Mouse (Mus musculus): ENCODE results near the gene Arhgap44. TPM values are rescaled to one million over a fixed set of nuclear protein-coding genes. Genes with fewer than 3 reads are reported as not detected.

Gene Arhgap44
- total RNA-seq, 2 experiments from 2014 or later = 8.3 to 10.6 TPM

GRCm38 (mm10) chr11:65006047-65006446, 156.7 kb downstream of the Arhgap44 start:
- no peak for DNase-seq

GRCm38 (mm10) chr11:65004836-65005235, 157.9 kb downstream of the Arhgap44 start:
- DNase-seq = peak; percentile 44 to 52

GRCm38 (mm10) chr11:65003611-65004010, 159.2 kb downstream of the Arhgap44 start:
- peak; percentile 38 to 62 for DNase-seq

- DNase-seq = no peak
These were observed 161.0 kb downstream of the Arhgap44 start for GRCm38 (mm10) chr11:65001729-65002128.

GRCm38 (mm10) chr11:64999685-65000084, 163.1 kb downstream of the Arhgap44 start:
- DNase-seq = no peak

GRCm38 (mm10) chr11:64998439-64998838, 164.3 kb downstream of the Arhgap44 start:
- DNase-seq = no peak

GRCm38 (mm10) chr11:64988556-64988955, 174.2 kb downstream of the Arhgap44 start:
- DNase-seq = peak; percentile 23 to 36

- DNase-seq = no peak
These were observed 183.3 kb downstream of the Arhgap44 start for GRCm38 (mm10) chr11:64979489-64979845.

GRCm38 (mm10) chr11:64978720-64979488, 183.9 kb downstream of the Arhgap44 start, which contains the start of gene Elac2:
Elac2 (plus strand) TSS chr11:64979038.
- peak; percentile 96 for DNase-seq

- DNase-seq = no peak
These were observed 190.3 kb downstream of the Arhgap44 start for GRCm38 (mm10) chr11:64972418-64972817.

- peak; percentile 17 to 27 for DNase-seq
These were observed 191.2 kb downstream of the Arhgap44 start for GRCm38 (mm10) chr11:64971471-64971988.

- DNase-seq = no peak
These were observed 193.8 kb downstream of the Arhgap44 start for GRCm38 (mm10) chr11:64968939-64969342.

- DNase-seq = peak; percentile 64 to 74
These were observed 194.3 kb downstream of the Arhgap44 start for GRCm38 (mm10) chr11:64968507-64968906.

- no peak for DNase-seq
These were observed 200.1 kb downstream of the Arhgap44 start for GRCm38 (mm10) chr11:64962629-64963028.

GRCm38 (mm10) chr11:64956962-64957729, 205.6 kb downstream of the Arhgap44 start:
- DNase-seq = no peak

Small RNA genes within 50 kb of the gene (microRNA-seq; reads per million reads assigned to microRNA genes)
- not detected for gene Gm25991

Other genes with a start within 250 kb of the Arhgap44 start
- 10 to 100 TPM; 40.4 to 62.4 TPM for gene Elac2, start 183.9 kb downstream of the Arhgap44 start, total RNA-seq (2021)
- under 1 TPM; 0.33 to 0.36 TPM for gene 1700086D15Rik, start 3.1 kb downstream of the Arhgap44 start, total RNA-seq (2021)
- gene Myocd, start 107.0 kb upstream of the Arhgap44 start, total RNA-seq (2021) = under 1 TPM; 0.53 to 0.93 TPM